Mouse (Mus musculus): ENCODE measurements at regions not wholly inside any gene's neighbourhood (a gene's known extent, or its start where the extent isn't known, plus 50 kb on each side); places are given as distances from the start of the nearest gene placed in this dataset.

DNA sequence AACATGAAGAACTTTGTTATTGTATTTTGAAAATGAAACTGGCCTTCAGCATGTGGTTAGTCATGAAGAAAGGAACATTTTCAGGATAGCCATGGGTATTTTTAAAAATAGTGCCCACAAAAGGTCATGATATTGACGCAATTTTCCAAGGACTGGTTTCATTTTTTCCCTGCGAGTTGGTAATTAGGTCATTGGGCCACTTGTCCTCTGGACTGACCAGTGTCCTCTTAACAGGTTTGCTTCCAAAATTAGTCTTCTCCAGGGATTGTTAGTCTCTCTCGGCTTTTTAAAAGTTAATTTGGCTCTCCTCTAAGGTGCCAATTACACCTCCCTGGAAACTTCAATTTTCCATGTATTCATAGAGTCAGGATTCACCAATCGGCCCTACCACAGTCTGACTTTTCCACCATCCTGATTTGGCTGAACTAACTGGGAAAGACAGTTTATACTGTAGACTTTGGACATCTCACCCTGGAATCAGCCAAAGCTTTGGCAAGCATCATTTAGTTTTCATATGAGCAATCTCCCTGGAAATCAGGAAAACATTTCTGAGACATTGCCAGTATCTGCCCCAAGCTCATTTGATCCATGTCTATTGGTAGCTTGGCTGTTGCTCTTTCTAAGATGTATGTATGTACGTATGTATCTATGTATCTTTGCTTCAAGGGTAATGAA, 562.8 kb upstream of the Sox9 start:
- DNase-seq (ENCODE audit: low read depth, low spot score) = no peak

DNA sequence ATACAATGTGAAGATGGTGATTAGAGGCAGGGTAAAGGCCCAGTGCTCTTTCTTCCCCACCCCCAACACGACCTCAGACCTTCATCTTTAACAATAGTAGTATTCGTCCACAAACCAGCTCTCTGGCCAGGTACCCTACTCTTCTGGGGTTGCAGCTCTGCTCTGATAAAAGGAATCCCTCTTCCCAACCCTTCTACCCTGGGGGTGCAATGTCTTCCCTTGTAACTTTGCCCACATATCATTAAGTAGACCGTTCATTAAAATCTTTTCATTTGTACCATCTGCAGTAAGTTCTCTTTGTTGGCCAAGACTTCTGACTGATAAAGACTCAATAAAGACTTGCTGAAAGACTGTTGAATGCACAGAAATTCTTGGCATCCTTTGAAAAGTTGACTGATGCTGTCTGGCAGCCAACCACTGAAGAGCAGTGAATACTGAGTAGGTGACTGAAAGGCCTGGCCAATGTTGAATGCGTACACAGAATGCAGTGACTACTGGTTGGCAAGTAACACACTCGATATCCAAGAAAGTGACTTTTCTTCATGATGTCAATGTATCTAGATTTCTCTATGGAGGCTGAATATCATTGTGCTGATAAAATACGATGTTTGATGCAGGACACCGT, 547.4 kb upstream of the Sox9 start:
- DNase-seq (ENCODE audit: low read depth, low spot score) = no peak

DNA sequence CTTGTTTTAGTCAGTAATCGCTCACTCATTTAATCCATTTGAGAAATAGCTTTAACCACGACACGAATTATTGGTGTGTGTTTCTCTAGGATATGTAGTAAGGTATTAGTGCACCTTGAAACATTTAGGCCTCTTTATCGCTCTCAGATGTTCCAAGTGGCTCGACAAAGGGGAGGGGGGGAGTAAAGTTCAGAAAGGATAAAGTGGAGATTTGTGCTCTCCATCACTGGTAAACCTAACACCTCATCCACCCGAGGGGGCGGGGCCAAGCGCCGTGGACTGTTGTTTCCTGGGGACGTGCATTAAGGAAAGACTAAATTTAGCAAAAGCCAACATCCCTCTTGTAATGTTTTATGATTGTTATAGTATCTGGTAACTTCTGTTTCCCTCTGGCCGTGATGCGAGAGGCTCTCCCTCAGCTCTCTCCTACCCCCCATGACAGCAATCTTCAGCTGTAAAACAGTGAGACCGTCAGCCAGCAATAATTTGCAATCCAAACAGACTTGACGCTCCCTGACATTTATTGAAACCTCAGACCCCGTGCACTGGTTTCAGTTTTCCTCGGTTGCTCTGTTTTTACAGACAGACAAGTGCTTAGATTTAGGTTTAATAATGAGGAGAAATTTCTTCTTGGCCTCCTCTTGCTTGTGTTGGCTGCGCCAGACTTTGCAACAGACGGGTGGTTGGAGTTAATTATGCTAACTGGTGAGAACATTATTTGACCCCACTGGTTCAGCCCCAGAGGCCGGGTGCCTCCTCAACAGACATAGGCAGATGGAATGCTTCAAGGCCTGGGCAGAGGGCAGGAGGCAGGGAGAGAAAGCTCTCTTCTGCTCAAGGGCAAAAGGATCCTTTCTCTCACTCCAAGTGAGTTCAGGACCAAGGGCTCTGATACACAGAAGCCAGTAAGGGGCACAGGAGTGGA, 542.8 kb upstream of the Sox9 start:
- DNase-seq (ENCODE audit: low read depth, low spot score) = peak; percentile 16

DNA sequence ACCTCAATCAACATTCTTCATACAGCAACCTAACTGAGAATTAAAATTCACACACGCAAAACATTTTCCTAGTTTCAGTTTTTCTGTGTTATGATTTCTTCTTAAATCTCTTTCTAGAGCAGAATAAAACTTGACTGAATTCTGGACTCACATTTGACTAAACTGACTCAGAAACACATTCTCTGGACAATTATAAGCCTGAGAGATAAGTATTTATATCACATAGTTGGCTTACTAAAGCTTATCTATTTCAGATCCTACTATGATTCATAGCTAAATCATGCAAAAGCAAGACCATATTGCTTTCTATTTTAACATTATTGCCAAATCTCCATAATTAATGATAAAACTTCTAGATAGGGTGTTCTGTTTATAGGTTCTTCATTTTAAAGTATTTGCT, 529.5 kb upstream of the Sox9 start:
- DNase-seq (ENCODE audit: low read depth, low spot score) = no peak

DNA sequence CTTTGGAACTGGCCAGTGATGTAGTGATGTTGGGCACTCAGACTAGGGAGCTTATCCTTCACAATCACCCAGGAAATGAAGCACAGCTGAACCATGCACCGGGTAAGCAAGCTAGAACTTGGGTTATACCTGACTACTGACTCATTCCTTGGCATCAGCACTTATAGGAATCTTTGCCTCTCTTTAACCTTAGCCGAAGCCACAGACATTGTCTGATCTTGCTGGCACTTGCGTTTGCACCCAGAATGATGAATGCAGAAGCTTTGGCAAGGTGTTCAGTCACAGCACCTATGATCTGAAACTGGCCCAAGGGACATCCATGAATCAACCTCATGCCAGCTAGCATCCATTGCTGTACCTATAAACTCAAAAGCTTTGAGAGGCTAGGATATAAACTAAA, 529.0 kb upstream of the Sox9 start:
- no peak for DNase-seq (ENCODE audit: low read depth, low spot score)

DNA sequence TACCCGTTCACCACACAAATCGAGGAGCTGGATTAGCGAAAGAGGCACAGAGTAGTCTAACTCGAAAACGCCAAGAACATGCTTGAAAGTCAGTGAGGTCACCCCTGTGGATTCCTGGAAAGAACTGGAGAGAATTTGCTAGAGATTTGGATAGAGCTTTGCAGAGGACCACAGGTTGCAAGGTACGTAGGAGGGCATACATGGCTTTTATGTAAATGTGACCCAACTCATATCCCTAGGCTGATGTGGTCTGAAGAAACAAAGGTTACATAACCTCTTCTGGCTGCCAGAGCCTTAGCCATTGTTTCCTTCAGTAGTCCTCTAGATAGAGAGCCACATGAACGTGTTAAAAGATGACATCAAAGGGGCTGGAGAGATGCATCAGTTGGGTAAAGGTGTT, 525.7 kb upstream of the Sox9 start:
- no peak for DNase-seq (ENCODE audit: low read depth, low spot score)

DNA sequence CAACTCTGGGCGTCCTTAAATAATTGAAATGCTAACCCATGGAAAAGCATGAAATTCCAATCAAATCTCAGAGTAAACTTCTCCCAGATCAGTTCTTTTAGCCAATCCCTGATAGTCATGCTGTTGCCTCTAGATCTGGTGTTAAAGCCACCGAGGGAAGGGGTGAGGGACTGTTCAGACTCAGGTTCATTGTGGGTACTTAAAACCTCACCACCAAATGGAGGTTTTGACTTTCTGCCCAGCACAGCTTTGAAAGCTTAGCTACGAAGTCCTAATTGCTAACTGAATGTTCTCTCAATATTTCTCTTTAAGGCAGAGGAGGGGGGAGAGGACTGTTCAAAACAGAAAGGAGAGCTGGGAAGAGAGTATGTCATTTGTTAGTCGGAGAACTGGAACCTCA, 517.9 kb upstream of the Sox9 start:
- no peak for DNase-seq (ENCODE audit: low read depth, low spot score)

DNA sequence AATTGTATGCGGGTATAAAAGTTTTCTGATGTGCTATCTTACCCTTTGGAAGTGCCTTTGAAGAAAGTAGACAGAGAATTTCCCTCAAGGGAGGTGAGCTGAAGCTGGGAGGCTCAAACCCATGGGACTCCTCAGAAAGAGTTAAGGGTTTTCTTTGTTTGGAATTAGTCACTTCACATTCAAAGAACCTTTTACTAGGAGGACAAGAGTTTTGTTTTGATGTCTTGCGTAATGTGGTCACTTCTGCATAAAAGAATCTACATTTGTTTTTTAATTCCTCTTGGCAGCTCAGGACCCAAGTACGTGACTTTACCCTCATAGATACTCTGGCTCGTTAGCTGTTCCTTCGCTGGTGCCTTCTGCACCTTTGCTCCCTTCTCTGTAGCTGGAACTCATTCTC, 511.1 kb upstream of the Sox9 start:
- DNase-seq (ENCODE audit: low read depth, low spot score) = no peak

DNA sequence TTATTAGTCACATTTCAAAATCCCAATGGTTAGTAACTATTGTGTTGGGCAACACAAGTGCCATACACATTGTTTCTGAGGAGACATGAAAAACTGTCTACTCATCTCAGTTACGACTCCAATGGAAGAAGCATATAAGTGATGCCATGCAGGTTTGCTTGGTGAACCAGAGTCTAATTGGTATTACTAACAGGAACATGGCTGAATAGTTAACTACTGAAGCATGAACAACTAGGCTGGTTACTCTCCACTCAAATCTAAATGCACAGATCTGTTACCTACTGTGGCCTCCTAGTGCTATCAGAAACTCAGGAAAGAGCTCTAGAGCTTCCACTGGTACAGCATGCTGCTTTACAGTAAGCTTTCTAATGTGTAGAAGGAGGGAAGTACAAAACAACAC, 503.5 kb upstream of the Sox9 start:
- DNase-seq (ENCODE audit: low read depth, low spot score) = no peak

DNA sequence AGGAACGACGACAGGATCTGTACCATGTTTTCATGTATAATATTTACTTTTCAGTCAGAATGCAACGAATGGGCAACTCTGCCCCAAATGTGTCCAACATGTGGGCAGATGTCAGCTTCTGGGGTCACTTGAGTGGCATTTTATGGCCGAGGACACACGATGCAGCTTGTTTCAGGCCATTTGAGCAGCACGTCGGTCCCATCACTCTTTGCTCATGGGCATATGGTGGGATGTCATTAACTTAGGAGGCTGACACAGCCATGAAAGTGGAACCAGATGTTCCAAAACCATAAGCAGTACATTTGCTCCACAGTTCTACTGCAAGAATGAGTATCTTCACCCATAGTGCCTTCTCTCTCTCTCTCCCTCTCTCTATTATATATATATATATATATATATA, 499.1 kb upstream of the Sox9 start:
- peak; percentile 20 for DNase-seq (ENCODE audit: low read depth, low spot score)

DNA sequence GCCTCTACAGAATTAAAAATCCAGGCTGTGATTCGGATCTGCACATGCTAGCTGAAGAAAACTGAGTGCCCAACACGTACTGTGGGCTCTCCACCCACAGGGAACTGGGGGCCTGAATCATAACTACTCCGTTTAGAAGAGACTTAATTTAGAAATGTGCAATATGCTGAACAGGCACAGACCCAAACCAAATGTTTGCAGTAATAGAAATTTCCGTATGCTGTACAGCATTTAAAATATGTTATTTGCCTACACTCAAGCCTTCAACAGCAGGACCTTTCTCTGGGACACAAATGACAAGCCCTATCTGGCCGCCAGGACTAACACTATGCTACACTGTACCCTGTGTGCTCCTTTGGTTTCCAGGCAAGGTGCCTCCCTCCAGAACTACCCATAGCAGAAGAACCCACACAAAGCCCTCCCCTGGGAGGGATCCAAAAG, 483.1 kb upstream of the Sox9 start:
- no peak for DNase-seq (ENCODE audit: low read depth, low spot score)

DNA sequence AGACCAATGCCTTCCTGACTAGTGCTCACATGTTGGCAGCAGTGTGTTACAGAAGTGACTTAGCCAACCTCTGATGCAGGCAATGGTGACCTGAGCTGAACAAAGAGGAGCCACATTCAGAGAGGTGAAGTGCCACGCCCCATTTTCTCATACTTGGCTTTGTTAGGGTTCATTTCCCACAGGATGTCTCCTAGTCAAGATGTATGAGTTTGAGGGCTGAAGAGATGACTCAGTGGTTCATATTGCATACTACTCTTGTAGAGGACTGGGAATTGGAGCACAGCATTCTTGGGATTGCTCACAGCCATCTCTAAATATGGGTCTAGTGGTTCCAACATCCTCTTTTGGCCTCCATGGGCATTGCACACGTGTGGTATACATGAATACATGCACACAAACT, 478.9 kb upstream of the Sox9 start:
- no peak for DNase-seq (ENCODE audit: low read depth, low spot score)

DNA sequence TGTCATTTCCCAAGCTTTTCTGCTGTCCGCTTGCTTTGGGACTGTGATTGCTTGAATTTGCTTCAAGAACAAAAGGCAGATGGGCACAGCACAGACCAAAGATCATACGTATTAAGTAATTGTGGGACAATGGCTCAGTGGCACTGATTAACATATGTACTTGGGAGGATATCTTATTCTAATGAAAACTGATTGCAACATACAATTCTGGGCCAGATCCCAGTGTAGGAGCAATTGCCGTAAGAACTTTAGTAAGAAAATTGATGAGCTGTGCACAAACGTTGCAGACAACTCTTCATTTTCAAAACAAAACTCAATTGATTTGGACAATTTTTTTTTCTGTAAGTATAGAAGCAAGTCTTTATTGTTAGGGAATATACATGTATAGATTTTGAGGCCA, 456.2 kb upstream of the Sox9 start:
- no peak for DNase-seq (ENCODE audit: low read depth, low spot score)

DNA sequence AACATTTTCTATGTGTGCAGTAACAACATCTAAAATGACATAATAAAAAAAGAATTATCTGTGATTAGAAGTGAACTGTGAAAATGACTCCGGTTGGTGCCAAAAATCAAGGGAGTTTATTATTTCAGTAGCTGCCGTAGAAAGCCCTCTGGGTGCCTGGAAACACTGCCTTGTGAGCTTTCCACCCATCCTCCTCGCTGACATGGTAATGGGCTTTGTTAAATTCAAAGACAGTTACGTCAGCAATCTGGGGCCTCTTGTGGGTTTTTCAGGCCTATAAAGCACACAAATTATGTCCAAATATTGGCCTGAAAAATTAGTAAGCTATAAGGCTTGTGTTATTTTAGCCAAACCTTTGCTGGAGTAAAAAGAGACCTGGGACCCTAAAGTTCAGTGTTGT, 454.4 kb upstream of the Sox9 start:
- DNase-seq (ENCODE audit: low read depth, low spot score) = no peak

DNA sequence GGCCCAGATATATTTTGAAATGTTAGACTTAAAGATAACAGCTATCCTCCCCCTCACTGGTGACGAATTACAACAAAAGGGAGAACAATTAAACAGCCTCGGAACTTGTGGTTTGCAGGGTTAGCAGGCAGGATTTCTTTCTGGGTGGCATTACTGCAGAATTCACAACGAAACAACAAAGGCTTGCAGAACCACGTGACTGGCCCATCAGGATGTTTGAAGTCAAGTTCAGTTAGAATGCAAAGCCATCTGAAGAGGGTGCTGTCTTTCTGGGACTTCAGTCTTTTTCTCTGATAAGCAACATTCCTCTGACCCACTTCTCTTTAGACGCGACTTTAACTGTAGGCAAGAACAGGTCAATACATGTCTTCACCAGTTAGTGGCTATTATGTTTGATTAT, 436.9 kb upstream of the Sox9 start:
- no peak for DNase-seq (ENCODE audit: low read depth, low spot score)

DNA sequence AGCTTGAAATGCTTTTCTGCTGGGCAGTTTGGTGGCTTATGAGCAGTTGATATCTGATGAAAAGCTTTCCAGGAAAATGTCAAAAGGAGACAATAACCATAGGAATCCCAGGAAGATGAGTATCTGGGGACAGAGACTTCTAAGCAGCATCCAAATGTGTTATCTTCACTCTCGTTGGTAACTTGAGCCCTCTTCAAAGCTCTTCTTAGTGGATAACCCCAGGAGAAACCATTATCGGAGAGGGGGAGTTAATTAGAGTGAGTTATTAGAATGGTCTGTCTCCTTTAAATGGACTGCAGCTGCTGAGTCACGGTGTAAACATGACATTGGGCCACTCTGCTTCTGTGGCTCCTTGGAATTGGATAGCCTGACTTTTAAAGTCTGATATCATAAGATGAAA, 436.4 kb upstream of the Sox9 start:
- no peak for DNase-seq (ENCODE audit: low read depth, low spot score)

DNA sequence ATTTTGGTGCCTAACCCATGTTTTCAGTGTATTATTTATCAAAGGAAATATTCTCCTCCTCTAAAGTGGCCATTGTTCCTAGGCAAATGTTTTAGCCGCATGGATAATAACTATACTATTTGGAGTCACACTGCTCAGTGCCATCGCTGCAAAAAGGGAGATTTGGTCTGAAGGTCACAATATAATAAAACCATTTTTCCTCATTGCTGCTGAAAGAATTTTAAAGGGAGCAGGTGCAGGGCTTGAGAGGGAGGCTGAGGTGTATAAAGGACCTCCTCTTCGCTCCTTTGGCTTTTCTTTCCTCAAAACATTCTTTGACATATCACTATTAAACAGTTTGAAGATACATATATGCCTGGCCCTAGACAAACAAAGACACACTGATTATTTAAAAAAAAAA, 435.9 kb upstream of the Sox9 start:
- no peak for DNase-seq (ENCODE audit: low read depth, low spot score)

DNA sequence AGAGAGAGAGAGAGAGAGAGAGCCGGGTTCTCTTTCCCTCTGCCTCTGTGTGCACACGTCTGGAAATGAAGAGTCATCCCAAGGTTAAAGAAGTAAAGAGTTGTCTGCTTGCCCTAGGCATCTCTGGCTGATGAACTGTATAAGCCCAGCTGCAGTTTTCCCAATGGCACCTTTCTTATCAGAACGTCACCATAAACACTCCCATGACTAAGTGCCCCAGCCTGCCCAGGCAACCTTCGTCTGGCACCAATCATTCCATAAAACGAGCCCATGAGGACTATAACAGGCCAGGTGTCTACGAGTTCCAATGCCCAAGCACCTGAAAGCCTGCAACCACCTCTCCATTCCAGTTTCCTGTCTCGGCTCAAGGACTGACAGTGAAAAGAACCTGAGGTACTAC, 435.5 kb upstream of the Sox9 start:
- DNase-seq (ENCODE audit: low read depth, low spot score) = no peak

DNA sequence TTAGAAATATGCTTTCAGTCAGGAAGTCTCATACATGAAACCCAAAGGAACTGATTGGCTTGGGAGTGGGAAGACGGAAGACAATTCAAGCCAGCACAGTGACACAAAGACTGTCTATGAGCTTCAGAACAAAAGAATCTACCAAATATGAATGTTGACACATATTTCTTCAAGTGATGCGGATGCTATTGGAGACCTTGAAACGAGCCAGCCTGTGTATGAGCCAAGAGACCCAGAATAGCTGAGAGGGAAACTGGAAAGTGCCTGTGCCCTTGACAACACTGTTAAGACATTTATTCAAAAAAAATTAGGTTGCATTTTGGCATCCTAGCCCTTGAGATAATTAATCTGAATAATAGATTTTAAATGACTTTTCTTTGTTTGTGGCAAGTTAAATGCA, 426.7 kb upstream of the Sox9 start:
- no peak for DNase-seq (ENCODE audit: low read depth, low spot score)

DNA sequence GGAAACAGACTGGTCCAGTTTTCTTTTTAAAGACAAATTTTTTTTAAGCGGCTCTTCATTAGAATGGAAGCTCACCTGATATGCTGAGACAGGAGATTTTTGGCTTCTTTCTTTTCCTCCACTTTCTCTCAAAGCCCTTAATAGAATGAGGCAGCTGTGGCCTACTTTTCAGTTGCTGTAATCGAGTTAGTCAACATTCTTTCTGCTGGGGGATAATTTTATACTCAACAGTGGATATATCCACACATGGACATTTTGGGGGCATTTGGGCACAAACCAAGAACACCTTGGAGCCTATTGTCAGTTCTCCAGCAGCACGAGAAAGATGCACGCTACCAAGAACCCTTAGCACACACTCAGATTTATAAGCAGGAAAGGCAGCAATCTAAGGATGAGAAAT, 415.3 kb upstream of the Sox9 start:
- DNase-seq (ENCODE audit: low read depth, low spot score) = no peak

DNA sequence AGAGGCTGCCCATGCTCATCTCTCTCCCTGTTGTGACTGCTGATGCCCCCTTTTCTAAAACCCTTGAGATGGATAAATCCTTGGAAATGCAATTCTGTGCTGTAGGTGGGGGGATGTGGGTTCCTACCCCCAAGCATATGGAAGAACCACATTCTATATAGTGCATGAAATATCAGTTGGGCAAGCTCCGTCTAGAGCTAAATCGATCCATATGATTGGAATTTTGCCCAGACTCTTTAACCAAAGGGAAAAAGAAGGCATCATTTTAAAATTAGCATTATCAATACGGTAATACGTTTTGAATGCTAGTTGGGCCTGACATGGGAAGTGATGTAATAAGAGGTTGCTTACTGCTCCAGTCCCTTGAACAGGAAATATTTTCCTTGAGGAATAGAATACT, 411.1 kb upstream of the Sox9 start:
- no peak for DNase-seq (ENCODE audit: low read depth, low spot score)

DNA sequence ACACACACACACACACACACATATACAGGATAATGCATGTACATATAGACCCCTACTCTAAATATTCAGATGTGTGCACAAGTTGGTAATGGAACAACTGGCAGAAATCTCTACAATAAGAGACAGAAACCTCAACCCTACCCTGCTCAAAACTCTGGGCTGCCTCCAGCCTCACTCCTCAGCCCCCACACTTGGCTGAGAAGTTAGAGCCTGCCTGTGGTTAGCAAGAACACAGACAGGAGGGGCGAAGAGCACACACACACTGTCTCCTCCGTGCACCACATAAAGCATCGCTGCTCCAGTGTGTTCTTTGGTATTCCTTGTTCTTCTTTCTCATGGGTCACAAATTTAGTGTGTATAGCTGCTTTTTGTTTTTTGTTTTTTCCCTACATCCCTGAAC, 382.0 kb upstream of the Sox9 start:
- DNase-seq (ENCODE audit: low read depth, low spot score) = no peak

DNA sequence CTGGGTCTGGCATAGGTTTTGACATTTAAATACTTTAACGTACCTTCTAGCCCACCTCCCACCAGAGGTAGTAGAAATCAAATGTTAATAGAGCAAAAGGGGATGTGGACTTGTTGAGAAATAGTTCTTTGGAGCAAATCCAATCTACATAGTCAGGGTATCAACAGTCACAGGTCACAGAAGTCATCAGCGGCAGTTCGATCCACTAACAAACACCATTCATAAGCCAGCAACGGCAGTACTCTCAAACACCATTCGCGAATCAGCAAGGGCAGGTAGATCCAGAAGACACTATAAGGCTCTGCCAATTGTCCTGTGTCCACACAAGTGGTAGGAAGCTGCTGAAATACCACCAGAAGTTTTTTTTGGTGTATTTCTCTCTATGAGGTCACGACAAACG, 374.3 kb upstream of the Sox9 start:
- no peak for DNase-seq (ENCODE audit: low read depth, low spot score)

All from embryo, embryonic 11.5 days (tissue).